Mouse (Mus musculus): ENCODE measurements at regions not wholly inside any gene's neighbourhood (a gene's known extent, or its start where the extent isn't known, plus 50 kb on each side); places are given as distances from the start of the nearest gene placed in this dataset.

- H3K9ac ChIP-seq: no peak overlapping the region
- 63% methylated on average over 1 of the region's 1 CpGs for WGBS (ENCODE audit: insufficient replicate concordance)
- no peak overlapping the region for H3K4me2 ChIP-seq
- ATAC-seq: no peak
- H3K4me1 ChIP-seq: no peaks in the 10 kb centered on the region
- H3K27me3 ChIP-seq (replicated peaks): no peaks in the 10 kb centered on the region
- H3K27ac ChIP-seq: no peak overlapping the region
- no peaks in the 10 kb centered on the region for H3K9me3 ChIP-seq (replicated peaks)
- H3K4me3 ChIP-seq: no peak overlapping the region
- no peaks in the 10 kb centered on the region for H3K36me3 ChIP-seq
These were observed 487.6 kb downstream of the Car8 start for GRCm38 (mm10) chr4:7751208-7751607.

DNA sequence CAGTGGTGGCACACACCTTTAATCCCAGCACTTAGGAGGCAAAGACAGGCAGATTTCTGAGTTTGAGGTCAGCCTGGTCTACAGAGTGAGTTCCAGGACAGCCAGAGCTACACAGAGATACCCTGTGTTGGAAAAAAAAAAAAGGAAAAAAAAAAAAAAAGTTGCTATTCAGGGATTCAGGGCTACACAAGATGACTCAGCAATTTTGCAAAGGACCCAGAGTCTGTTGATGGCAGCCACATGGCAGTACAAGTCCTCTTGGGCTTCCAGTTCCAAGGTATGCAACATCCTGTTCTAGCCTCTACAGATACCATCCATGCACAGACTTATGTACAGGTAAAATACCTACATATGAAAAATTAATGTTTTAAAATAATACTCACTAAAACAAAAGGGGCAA, 515.9 kb downstream of the Car8 start:
- no peak overlapping the region for H3K9ac ChIP-seq
- no peaks in the 10 kb centered on the region for H3K27me3 ChIP-seq (replicated peaks)
- no peak overlapping the region for H3K4me3 ChIP-seq
- H3K9me3 ChIP-seq (replicated peaks): no peaks in the 10 kb centered on the region
- no peak for ATAC-seq
- H3K4me1 ChIP-seq: no peaks in the 10 kb centered on the region
- H3K27ac ChIP-seq: no peak overlapping the region
- H3K4me2 ChIP-seq: no peak overlapping the region
- H3K36me3 ChIP-seq: no peaks in the 10 kb centered on the region

DNA sequence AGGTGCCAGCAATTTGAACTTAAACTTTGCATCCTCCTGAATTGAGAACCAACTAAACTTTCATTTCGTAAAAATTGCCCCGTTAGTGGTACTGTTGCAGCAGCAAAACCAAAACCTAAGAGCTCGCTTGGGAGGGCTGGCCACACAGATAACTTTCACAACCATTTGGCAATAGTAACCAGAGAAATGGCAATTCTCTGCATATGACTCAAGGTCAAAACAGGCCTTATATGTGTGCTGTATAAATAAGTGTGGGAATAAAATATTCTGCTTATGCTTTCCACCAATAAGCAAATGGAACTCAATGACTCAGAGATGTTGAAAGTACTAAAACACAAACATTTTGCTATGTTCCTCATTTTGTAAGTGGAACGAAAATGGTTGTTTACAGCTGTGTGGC, 550.3 kb downstream of the Car8 start:
- no peaks in the 10 kb centered on the region for H3K36me3 ChIP-seq
- no peaks in the 10 kb centered on the region; the same call in 1 of the 2 replicates for H3K9me3 ChIP-seq (replicated peaks)
- no peak overlapping the region for H3K27ac ChIP-seq
- no peaks in the 10 kb centered on the region for H3K27me3 ChIP-seq (replicated peaks)
- no peak for ATAC-seq
- WGBS (ENCODE audit: insufficient replicate concordance): 68% methylated on average over 4 of the region's 4 CpGs
- no peaks in the 10 kb centered on the region for H3K4me1 ChIP-seq
- H3K4me3 ChIP-seq: no peak overlapping the region
- H3K4me2 ChIP-seq: no peak overlapping the region
- no peak overlapping the region for H3K9ac ChIP-seq

DNA sequence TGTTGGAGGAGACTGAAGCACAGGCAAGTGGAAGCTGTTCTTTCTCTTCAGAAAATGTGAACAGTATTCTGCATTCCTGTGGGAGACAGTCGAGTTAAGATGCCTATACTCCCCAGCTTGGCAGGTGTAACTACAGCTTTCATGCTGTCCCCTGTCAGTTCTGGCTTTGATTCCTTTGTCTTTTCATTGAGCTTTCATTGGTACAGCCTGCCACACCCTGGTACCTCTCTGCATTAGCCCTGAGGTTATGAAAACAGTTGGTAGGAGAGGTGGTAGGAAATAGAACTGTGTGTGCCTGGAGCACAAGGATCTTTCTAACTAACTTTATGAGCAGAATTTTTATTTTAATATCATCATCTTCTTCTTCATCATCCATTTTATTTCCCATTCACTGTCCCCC, 551.6 kb downstream of the Car8 start:
- no peaks in the 10 kb centered on the region for H3K36me3 ChIP-seq
- ATAC-seq: no peak
- H3K27me3 ChIP-seq (replicated peaks): no peaks in the 10 kb centered on the region
- no peak overlapping the region for H3K4me3 ChIP-seq
- H3K9me3 ChIP-seq (replicated peaks): no peaks in the 10 kb centered on the region
- no peak overlapping the region for H3K4me2 ChIP-seq
- no peak overlapping the region for H3K9ac ChIP-seq
- H3K4me1 ChIP-seq: no peaks in the 10 kb centered on the region
- no peak overlapping the region for H3K27ac ChIP-seq
- 48% methylated on average over 1 of the region's 1 CpGs for WGBS (ENCODE audit: insufficient replicate concordance)

DNA sequence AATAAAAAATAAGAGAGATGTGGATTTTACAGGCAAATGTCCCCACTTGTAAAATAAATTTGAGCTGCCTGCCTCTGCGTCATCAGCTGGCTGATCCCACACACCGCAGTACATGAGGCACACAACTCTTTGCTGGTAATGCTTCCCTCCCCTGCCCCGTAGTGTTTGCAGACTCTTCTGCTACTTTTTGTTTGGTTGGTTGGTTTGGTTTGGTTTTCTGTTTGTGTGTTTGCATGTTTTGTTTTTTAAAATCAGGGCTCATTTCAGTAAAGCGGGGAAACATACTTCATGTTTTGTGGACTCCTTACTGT, 568.1 kb downstream of the Car8 start:
- WGBS (ENCODE audit: insufficient replicate concordance): 74% methylated on average over 4 of the region's 4 CpGs

DNA sequence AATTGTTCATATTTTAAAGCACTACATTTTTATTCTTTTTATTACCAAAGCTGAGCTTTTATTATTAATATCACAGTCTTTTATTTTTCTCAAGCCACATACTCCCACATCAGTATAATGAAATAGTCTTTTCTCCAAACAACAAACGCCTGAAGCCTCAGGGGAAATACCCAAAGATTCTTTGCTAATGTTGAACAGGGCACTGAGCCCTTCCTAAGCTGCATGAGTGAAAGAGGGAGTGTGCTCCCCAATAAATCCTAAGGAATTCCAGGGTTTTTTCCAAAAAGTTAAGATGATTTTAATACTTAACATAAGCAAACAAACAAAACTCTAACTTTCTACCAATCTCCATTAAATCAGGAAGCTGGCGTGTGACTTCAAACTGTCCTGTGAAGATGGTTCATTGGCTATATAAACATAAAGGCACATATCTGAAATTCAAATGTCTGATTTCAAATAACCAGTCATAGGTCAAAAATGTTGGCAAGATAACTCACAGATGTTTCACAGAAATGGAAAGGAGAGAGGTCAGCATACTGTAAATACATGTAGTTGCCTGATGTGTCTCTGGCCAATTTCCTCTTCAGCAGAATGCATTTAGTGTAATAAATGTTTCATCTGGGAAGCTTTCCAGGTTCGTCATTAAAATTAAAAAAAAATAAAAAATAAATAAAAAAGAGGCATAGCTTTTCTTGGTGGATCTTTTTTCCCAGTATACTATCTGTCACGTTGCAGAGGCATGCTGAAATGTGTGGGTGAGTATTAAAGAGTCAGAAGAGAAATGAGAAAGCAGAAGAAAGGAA, 568.6 kb downstream of the Car8 start:
- Histone ChIP-seq H3K4me1 (no peaks in the 10 kb centered on the region), H3K36me3 (no peaks in the 10 kb centered on the region), H3K27me3 (replicated peaks) (no peaks in the 10 kb centered on the region), H3K27ac (no peak overlapping the region), H3K4me3 (no peak overlapping the region), H3K4me2 (no peak overlapping the region), H3K9ac (no peak overlapping the region), H3K9me3 (replicated peaks) (no peaks in the 10 kb centered on the region)
- WGBS (ENCODE audit: insufficient replicate concordance): 60% methylated on average over 4 of the region's 4 CpGs
- no peak for ATAC-seq

More for the DNA sequence above, 568.1 kb downstream of the Car8 start:
- Histone ChIP-seq H3K4me1 (no peaks in the 10 kb centered on the region), H3K36me3 (no peaks in the 10 kb centered on the region), H3K27ac (no peak overlapping the region), H3K4me2 (no peak overlapping the region), H3K27me3 (replicated peaks) (no peaks in the 10 kb centered on the region), H3K4me3 (no peak overlapping the region), H3K9me3 (replicated peaks) (no peaks in the 10 kb centered on the region), H3K9ac (no peak overlapping the region)
- no peak for ATAC-seq

- Histone ChIP-seq H3K36me3 (no peaks in the 10 kb centered on the region), H3K27me3 (replicated peaks) (no peaks in the 10 kb centered on the region), H3K4me3 (no peak overlapping the region), H3K27ac (no peak overlapping the region), H3K9ac (no peak overlapping the region), H3K4me1 (no peaks in the 10 kb centered on the region), H3K4me2 (no peak overlapping the region), H3K9me3 (replicated peaks) (no peaks in the 10 kb centered on the region)
- WGBS (ENCODE audit: insufficient replicate concordance): 58% methylated on average over 7 of the region's 7 CpGs
- ATAC-seq: no peak
These were observed 571.8 kb downstream of the Car8 start for GRCm38 (mm10) chr4:7666935-7667594.

GRCm38 (mm10) chr4:7642878-7643590, 595.8 kb downstream of the Car8 start:
- Histone ChIP-seq H3K36me3 (no peaks in the 10 kb centered on the region), H3K9ac (no peak overlapping the region), H3K27me3 (replicated peaks) (no peaks in the 10 kb centered on the region), H3K4me1 (no peaks in the 10 kb centered on the region), H3K9me3 (replicated peaks) (no peaks in the 10 kb centered on the region), H3K4me3 (no peak overlapping the region), H3K27ac (no peak overlapping the region), H3K4me2 (no peak overlapping the region)
- no peak for ATAC-seq
- 68% methylated on average over 8 of the region's 8 CpGs for WGBS (ENCODE audit: insufficient replicate concordance)

DNA sequence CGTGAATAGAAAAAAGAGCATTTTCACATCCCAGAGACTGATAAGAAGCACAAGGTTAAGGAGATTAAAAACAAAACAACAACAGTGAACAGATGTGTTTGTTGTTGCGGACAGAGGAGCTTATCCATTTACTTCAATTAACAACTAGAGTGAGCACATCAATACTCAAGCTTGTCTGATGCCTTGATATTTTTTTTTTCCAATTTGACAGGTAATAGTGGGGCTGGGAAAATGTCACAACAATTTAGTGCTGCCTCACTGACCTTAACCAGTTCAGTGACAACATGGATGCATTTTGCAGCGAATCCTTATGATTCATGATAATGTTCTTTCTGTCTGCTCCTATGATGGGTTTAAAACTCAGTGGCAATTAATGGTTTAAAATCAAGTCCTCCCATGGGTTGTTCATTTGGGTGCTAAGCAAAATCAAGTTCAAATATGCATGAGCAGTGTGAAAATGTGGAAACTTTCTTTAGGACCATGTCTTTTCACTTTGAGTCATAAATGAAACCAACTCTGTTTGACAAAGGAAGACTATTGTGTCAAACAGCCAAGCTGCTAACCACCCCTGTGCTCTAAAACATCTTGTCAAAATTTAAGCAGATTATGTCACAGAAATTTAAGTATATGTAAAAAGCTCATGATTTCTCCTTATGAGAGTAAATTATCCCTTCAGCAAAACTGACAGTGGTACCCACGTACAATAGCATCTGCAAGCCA, 641.0 kb downstream of the Car8 start:
- no peak overlapping the region for H3K9ac ChIP-seq
- H3K9me3 ChIP-seq (replicated peaks): no peaks in the 10 kb centered on the region
- 68% methylated on average over 4 of the region's 4 CpGs for WGBS (ENCODE audit: insufficient replicate concordance)
- H3K4me3 ChIP-seq: no peak overlapping the region
- no peak overlapping the region for H3K4me2 ChIP-seq
- no peak overlapping the region for H3K27ac ChIP-seq
- H3K27me3 ChIP-seq (replicated peaks): no peaks in the 10 kb centered on the region
- H3K36me3 ChIP-seq: no peaks in the 10 kb centered on the region
- no peak for ATAC-seq
- H3K4me1 ChIP-seq: no peaks in the 10 kb centered on the region

DNA sequence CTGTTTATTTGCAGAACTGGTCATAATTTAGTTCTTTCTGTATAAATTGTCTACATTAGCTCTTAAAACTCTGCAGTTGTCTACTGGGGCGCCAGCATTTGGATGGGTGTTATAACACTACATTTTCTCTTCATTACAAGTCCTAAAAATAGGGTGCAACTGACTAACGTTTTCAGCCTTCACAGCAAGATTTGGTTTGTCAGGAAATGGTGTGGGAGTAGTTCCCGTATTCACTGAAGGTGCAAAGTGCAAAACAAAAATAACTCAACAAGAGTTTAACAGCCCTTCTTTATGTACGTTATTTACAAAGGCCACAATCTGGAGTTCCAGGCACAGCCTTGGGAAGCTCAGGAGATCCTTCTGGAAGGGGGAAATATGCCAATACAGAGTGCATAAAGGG, 642.7 kb downstream of the Car8 start:
- H3K4me3 ChIP-seq: no peak overlapping the region
- no peak overlapping the region for H3K27ac ChIP-seq
- H3K9me3 ChIP-seq (replicated peaks): no peaks in the 10 kb centered on the region
- no peak overlapping the region for H3K4me2 ChIP-seq
- H3K9ac ChIP-seq: no peak overlapping the region
- no peaks in the 10 kb centered on the region for H3K4me1 ChIP-seq
- no peaks in the 10 kb centered on the region for H3K27me3 ChIP-seq (replicated peaks)
- H3K36me3 ChIP-seq: no peaks in the 10 kb centered on the region
- no peak for ATAC-seq
- 28% methylated on average over 4 of the region's 4 CpGs for WGBS (ENCODE audit: insufficient replicate concordance)

- Histone ChIP-seq H3K36me3 (no peaks in the 10 kb centered on the region), H3K27me3 (replicated peaks) (no peaks in the 10 kb centered on the region), H3K9ac (no peak overlapping the region), H3K9me3 (replicated peaks) (no peaks in the 10 kb centered on the region), H3K27ac (no peak overlapping the region), H3K4me2 (no peak overlapping the region), H3K4me1 (no peaks in the 10 kb centered on the region), H3K4me3 (no peak overlapping the region)
- ATAC-seq: no peak
- whole genome bisulfite sequencing (ENCODE audit: insufficient replicate concordance): 64% methylated on average over 4 of the region's 4 CpGs
These were observed 655.0 kb downstream of the Car8 start for GRCm38 (mm10) chr4:7583851-7584250.

GRCm38 (mm10) chr4:7581931-7582330, 656.9 kb downstream of the Car8 start:
- H3K4me1 ChIP-seq: no peaks in the 10 kb centered on the region
- H3K9ac ChIP-seq: no peak overlapping the region
- no peak for ATAC-seq
- no peaks in the 10 kb centered on the region for H3K9me3 ChIP-seq (replicated peaks)
- H3K36me3 ChIP-seq: no peaks in the 10 kb centered on the region
- WGBS (ENCODE audit: insufficient replicate concordance): 79% methylated on average over 4 of the region's 4 CpGs
- no peaks in the 10 kb centered on the region for H3K27me3 ChIP-seq (replicated peaks)
- no peak overlapping the region for H3K4me2 ChIP-seq
- no peak overlapping the region for H3K27ac ChIP-seq
- H3K4me3 ChIP-seq: no peak overlapping the region

All from liver, embryonic 12.5 days (tissue).